Mouse (Mus musculus) kidney, adult 2 months (tissue): ENCODE results near the gene Klhl40.

Experiments
- CTCF ChIP-seq: fragments of 200-500 bp; conservative IDR thresholded peaks from 2 replicates; pipeline ENCODE4 v1.5.1; 2011; ENCODE audit warnings: low read depth, mild to moderate bottlenecking, control low read depth, low read length, moderate library complexity, mixed read lengths; ENCODE audit not compliant: insufficient read depth, insufficient read length
- POLR2A ChIP-seq: fragments of 200-500 bp; IDR thresholded peaks from one replicate; pipeline ENCODE4 v1.6.1; 2011; ENCODE audit warnings: low read depth, low read length, control low read depth

- TF ChIP-seq CTCF: no peak
- no peak for TF ChIP-seq POLR2A
Measured at GRCm38 (mm10) chr9:121810081-121810821, 32.8 kb downstream of the Klhl40 start.
